Mouse (Mus musculus): ENCODE measurements at regions not wholly inside any gene's neighbourhood (a gene's known extent, or its start where the extent isn't known, plus 50 kb on each side); places are given as distances from the start of the nearest gene placed in this dataset.

DNA sequence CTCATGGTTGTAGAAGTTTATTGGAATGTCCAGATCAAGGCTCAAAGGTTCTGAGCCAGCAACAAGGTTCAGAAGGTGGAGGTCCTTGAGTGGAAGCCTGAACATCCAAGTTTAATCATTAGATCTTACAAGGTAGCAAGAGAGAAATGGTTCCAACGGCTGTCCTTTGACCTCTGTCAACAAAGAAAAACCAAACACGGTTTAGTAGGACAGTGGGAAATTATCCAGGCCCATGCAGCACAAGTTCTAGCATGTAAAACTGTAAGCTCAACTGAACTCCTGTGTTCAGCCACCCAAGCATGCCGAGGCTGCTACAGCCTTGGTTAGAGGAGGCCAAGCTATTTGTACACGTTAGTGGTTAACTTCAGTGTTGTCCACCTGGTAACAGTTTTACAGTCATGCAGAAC is 77.1 kb upstream of the Gm34302 start:
- 51% methylated on average over 4 of the region's 4 CpGs for WGBS
- peak overlapping the region; percentile 71; the same call in 1 of the 2 replicates for H3K27ac ChIP-seq (ENCODE audit: low read depth, low read length)
- no peaks in the 10 kb centered on the region for H3K9me3 ChIP-seq (ENCODE audit: control insufficient read depth, low read length)
- ATAC-seq (ENCODE audit: low FRiP score, low TSS enrichment) = peak; percentile 86
- no peaks in the 10 kb centered on the region for H3K4me1 ChIP-seq (ENCODE audit: control insufficient read depth, insufficient read depth, low read length)
- H3K27me3 ChIP-seq (ENCODE audit: control insufficient read depth, insufficient read depth, low read length) = no peaks in the 10 kb centered on the region
- no peak overlapping the region for H3K9ac ChIP-seq (ENCODE audit: low read depth, low read length)
- H3K36me3 ChIP-seq (ENCODE audit: control insufficient read depth, insufficient read depth, low read length) = no peaks in the 10 kb centered on the region
- no peak overlapping the region for H3K4me2 ChIP-seq (replicated peaks; ENCODE audit: low read depth, low read length)
- H3K4me3 ChIP-seq (ENCODE audit: low read length) = no peak overlapping the region

DNA sequence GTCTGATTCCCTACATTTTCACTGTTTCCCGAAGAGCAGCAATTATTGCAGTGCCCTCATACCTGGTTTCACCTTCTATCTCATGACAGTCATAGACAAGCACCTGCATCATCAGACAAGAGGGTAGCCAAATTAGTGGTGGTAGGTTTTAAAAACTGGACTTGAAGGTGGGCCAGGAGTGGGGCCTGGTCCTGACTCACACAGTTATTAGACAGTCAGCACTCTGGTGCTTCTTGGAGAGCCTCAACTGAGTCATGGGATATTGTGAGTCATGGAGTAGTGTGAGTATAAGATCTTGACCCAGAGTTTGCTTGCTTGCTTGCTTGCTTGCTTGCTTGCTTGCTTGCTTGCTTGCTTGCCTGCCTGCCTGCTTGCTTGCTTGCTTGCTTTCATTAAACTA is 73.1 kb upstream of the Gm34302 start:
- H3K9me3 ChIP-seq (ENCODE audit: control insufficient read depth, low read length) = no peaks in the 10 kb centered on the region
- no peaks in the 10 kb centered on the region for H3K27me3 ChIP-seq (ENCODE audit: control insufficient read depth, insufficient read depth, low read length)
- WGBS = 100% methylated on average over 1 of the region's 1 CpGs
- no peak overlapping the region for H3K9ac ChIP-seq (ENCODE audit: low read depth, low read length)
- H3K4me3 ChIP-seq (ENCODE audit: low read length) = no peak overlapping the region
- no peaks in the 10 kb centered on the region for H3K36me3 ChIP-seq (ENCODE audit: control insufficient read depth, insufficient read depth, low read length)
- H3K27ac ChIP-seq (ENCODE audit: low read depth, low read length) = no peak overlapping the region
- no peaks in the 10 kb centered on the region for H3K4me1 ChIP-seq (ENCODE audit: control insufficient read depth, insufficient read depth, low read length)
- ATAC-seq (ENCODE audit: low FRiP score, low TSS enrichment) = no peak
- H3K4me2 ChIP-seq (replicated peaks; ENCODE audit: low read depth, low read length) = no peak overlapping the region

DNA sequence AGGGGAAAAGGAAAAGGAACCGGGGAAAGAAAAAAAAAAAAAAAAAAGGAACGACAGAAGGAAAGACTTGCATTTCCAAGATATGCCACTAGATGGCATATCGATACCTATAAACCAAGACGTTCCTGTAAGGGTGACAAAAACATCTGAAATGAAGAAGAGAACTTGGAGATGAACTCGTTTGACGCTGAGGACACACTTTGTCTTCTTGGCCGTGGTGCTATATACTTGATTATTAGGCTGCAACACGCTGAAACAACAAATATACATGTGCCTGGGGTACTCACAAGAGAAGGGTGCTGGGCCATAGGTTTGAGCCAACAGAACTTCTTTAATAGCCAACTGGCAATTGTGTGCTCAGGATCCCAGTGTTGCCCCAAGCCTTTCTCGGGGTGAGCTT is 71.2 kb upstream of the Gm34302 start:
- Histone ChIP-seq H3K4me3 (ENCODE audit: low read length) (no peak overlapping the region), H3K4me2 (replicated peaks; ENCODE audit: low read depth, low read length) (no peak overlapping the region; the same call in 1 of the 2 replicates), H3K4me1 (ENCODE audit: control insufficient read depth, insufficient read depth, low read length) (no peaks in the 10 kb centered on the region), H3K9ac (ENCODE audit: low read depth, low read length) (no peak overlapping the region), H3K36me3 (ENCODE audit: control insufficient read depth, insufficient read depth, low read length) (no peaks in the 10 kb centered on the region), H3K27me3 (ENCODE audit: control insufficient read depth, insufficient read depth, low read length) (no peaks in the 10 kb centered on the region), H3K27ac (ENCODE audit: low read depth, low read length) (no peak overlapping the region), H3K9me3 (ENCODE audit: control insufficient read depth, low read length) (no peaks in the 10 kb centered on the region)
- 6% methylated on average over 9 of the region's 9 CpGs for WGBS
- ATAC-seq (ENCODE audit: low FRiP score, low TSS enrichment) = peak; percentile 55; the same call in 1 of the 2 replicates

DNA sequence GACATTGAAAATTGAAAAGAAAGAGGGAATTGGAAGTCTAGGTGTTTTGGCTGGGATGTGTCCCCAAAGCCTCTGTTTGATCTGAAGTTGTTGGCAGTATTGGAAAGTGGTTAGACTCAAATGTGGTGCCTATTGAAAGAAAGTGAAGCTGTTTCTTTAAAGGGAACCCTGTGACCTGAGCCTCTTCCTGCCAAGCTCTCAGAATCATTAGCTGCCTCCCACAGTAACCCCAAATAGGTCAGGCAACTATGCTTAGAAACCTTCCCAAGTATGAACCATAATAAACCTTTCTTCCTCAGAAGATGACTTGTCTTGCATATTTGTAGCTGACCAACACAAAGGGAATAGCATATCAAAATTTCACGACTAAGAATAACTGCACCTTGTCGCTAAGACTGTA is 69.7 kb upstream of the Gm34302 start:
- Histone ChIP-seq H3K9ac (ENCODE audit: low read depth, low read length) (no peak overlapping the region), H3K36me3 (ENCODE audit: control insufficient read depth, insufficient read depth, low read length) (no peaks in the 10 kb centered on the region), H3K4me3 (ENCODE audit: low read length) (no peak overlapping the region), H3K4me1 (ENCODE audit: control insufficient read depth, insufficient read depth, low read length) (no peaks in the 10 kb centered on the region), H3K4me2 (replicated peaks; ENCODE audit: low read depth, low read length) (no peak overlapping the region), H3K9me3 (ENCODE audit: control insufficient read depth, low read length) (no peaks in the 10 kb centered on the region), H3K27me3 (ENCODE audit: control insufficient read depth, insufficient read depth, low read length) (no peaks in the 10 kb centered on the region), H3K27ac (ENCODE audit: low read depth, low read length) (no peak overlapping the region)
- 84% methylated on average over 2 of the region's 2 CpGs for WGBS
- no peak for ATAC-seq (ENCODE audit: low FRiP score, low TSS enrichment)

DNA sequence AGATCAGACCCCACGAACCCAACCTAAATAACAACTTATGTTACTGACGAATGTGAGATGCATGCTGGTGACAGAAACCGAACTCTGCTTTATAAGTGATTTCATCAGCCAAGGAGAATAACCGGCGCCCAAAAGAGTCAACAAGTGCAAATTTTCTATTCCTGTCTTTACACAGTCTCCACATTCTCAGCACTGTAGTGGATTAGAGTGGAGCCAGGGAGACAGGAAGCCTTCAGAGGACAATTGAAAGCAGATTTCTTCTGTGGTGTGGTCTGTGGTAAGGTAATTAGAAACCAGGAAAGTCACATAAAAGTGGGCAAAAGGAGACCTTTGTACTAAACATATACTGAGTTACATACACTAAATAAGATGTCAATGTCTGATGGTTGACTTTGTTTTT is 68.0 kb upstream of the Gm34302 start:
- Histone ChIP-seq H3K27me3 (ENCODE audit: control insufficient read depth, insufficient read depth, low read length) (no peaks in the 10 kb centered on the region), H3K36me3 (ENCODE audit: control insufficient read depth, insufficient read depth, low read length) (no peaks in the 10 kb centered on the region), H3K4me3 (ENCODE audit: low read length) (no peak overlapping the region), H3K9me3 (ENCODE audit: control insufficient read depth, low read length) (no peaks in the 10 kb centered on the region), H3K9ac (ENCODE audit: low read depth, low read length) (no peak overlapping the region), H3K4me2 (replicated peaks; ENCODE audit: low read depth, low read length) (no peak overlapping the region), H3K4me1 (ENCODE audit: control insufficient read depth, insufficient read depth, low read length) (no peaks in the 10 kb centered on the region), H3K27ac (ENCODE audit: low read depth, low read length) (no peak overlapping the region)
- ATAC-seq (ENCODE audit: low FRiP score, low TSS enrichment) = no peak
- WGBS = 82% methylated on average over 5 of the region's 5 CpGs

DNA sequence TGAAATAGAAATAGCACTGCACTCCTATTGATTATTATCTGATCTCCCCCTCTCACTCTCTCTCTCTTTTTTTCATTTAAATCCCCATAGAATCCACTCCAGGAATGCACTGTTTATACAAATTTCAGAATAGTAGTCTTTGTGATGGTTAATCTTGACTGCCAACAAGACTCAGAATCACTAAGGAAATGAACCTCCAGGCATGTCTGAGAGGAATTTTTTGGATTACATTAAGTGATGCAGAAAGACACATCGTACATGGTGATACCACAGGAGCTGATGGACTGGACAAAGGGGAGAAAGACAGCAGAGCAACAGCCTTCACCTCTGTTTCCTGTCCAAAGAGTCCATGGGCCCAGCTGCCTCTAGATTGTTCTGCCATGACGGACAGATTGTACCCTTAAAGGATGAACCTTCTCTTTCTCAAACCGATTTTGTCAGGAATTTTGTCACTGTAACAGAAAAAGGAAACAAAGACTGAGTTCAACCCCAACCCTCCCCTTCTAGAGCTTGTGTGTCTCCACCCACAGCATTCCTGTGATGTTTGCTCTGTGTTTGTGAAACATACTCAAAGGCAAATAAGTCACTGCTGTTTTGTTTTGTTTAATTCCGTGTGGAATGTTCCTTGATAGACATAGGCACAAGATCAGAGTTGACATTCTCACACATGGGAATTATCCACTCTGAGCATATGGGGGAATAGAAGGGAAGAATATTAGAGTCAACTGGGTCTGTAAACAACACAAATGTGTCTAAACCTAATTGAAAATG is 59.1 kb upstream of the Gm34302 start:
- H3K27ac ChIP-seq (ENCODE audit: low read depth, low read length) = no peak overlapping the region
- ATAC-seq (ENCODE audit: low FRiP score, low TSS enrichment) = no peak
- WGBS = 59% methylated on average over 4 of the region's 4 CpGs
- H3K4me1 ChIP-seq (ENCODE audit: control insufficient read depth, insufficient read depth, low read length) = no peaks in the 10 kb centered on the region
- H3K4me2 ChIP-seq (replicated peaks; ENCODE audit: low read depth, low read length) = no peak overlapping the region
- no peaks in the 10 kb centered on the region for H3K36me3 ChIP-seq (ENCODE audit: control insufficient read depth, insufficient read depth, low read length)
- H3K4me3 ChIP-seq (ENCODE audit: low read length) = no peak overlapping the region
- H3K9ac ChIP-seq (ENCODE audit: low read depth, low read length) = no peak overlapping the region
- no peaks in the 10 kb centered on the region for H3K9me3 ChIP-seq (ENCODE audit: control insufficient read depth, low read length)
- H3K27me3 ChIP-seq (ENCODE audit: control insufficient read depth, insufficient read depth, low read length) = no peaks in the 10 kb centered on the region

DNA sequence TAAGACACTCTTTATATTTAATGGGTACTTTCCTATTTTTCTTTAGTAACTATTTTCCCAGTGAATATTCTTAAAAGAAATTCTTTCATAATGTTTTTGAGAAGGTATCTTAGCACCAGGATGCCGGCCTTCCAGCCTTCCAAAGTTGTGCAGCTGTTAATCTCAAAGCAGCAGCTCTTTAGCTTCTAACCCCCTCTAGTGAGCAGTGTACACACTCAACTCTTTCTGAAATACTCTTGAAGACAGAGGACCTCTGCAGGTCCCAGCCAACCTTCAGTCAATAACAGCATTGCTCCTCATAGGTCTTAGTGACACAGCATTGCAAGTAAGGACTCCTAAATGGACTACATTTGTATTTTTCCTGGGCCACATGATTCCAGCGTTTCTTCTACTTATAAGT is 55.2 kb upstream of the Gm34302 start:
- Histone ChIP-seq H3K27ac (ENCODE audit: low read depth, low read length) (no peak overlapping the region), H3K4me3 (ENCODE audit: low read length) (no peak overlapping the region), H3K36me3 (ENCODE audit: control insufficient read depth, insufficient read depth, low read length) (no peaks in the 10 kb centered on the region), H3K9ac (ENCODE audit: low read depth, low read length) (no peak overlapping the region), H3K4me2 (replicated peaks; ENCODE audit: low read depth, low read length) (no peak overlapping the region), H3K4me1 (ENCODE audit: control insufficient read depth, insufficient read depth, low read length) (no peaks in the 10 kb centered on the region), H3K9me3 (ENCODE audit: control insufficient read depth, low read length) (no peaks in the 10 kb centered on the region), H3K27me3 (ENCODE audit: control insufficient read depth, insufficient read depth, low read length) (no peaks in the 10 kb centered on the region)
- no peak for ATAC-seq (ENCODE audit: low FRiP score, low TSS enrichment)
- 69% methylated on average over 2 of the region's 2 CpGs for WGBS

DNA sequence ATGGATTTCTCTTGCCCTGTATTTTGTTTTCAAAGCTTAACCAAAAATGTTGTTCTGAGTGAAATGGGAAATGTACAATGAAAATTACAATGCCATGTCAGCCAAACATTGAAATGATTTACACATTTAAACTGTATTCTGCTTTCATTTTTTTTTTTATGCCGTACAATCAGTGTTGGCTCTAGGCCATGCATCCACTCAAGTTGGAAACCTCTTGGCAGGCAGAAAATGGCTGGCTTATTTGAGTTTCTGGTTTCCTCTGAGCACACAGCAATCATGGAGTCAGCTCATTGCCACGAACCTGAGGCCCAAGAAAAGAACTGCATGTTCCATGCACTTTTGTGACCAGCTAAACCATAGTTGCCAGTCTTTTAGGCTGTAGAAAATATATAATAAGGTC is 50.5 kb upstream of the Gm34302 start:
- Histone ChIP-seq H3K36me3 (ENCODE audit: control insufficient read depth, insufficient read depth, low read length) (no peaks in the 10 kb centered on the region), H3K4me3 (ENCODE audit: low read length) (no peak overlapping the region), H3K9ac (ENCODE audit: low read depth, low read length) (no peak overlapping the region), H3K27ac (ENCODE audit: low read depth, low read length) (no peak overlapping the region), H3K27me3 (ENCODE audit: control insufficient read depth, insufficient read depth, low read length) (no peaks in the 10 kb centered on the region), H3K4me1 (ENCODE audit: control insufficient read depth, insufficient read depth, low read length) (no peaks in the 10 kb centered on the region), H3K4me2 (replicated peaks; ENCODE audit: low read depth, low read length) (no peak overlapping the region), H3K9me3 (ENCODE audit: control insufficient read depth, low read length) (no peaks in the 10 kb centered on the region)
- WGBS = 74% methylated on average over 2 of the region's 2 CpGs
- no peak for ATAC-seq (ENCODE audit: low FRiP score, low TSS enrichment)

Measured in kidney, embryonic 14.5 days (tissue).